Mouse (Mus musculus) kidney, postnatal 14 days (tissue): ENCODE results near the gene Tmem184b.

Experiments used
- DNase-seq: peaks from one replicate; pipeline ENCODE4 v3.0.0; 2022; ENCODE audit warnings: mixed read lengths

Gene Tmem184b

GRCm38 (mm10) chr15:79395281-79395680, 8.1 kb downstream of the Tmem184b start:
- no peak for DNase-seq

GRCm38 (mm10) chr15:79394842-79395241, 8.5 kb downstream of the Tmem184b start:
- DNase-seq: no peak

DNA sequence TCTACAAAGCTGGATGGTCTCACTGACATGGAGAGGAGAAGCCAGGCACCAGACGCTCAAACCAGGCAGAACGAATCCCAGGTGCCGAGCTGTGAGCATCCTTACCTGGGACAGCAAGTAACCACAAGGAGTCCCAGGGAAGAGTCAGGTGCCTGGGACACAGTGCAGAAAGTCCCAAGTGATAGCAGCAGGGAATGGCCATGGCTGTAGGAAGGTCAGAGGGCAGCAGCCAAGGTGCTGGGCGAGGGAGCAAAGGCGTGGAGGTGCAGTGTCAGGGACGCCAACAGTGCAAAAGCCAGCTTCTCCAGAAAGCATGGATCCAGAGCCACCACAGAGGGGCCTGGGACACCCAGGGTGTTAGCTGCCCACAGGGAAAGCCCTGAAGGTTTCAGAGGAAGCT, 10.3 kb downstream of the Tmem184b start:
- no peak for DNase-seq

GRCm38 (mm10) chr15:79392527-79392926, 10.8 kb downstream of the Tmem184b start:
- DNase-seq: no peak

GRCm38 (mm10) chr15:79391447-79392093, 11.8 kb downstream of the Tmem184b start:
- peak; percentile 86 for DNase-seq

DNA sequence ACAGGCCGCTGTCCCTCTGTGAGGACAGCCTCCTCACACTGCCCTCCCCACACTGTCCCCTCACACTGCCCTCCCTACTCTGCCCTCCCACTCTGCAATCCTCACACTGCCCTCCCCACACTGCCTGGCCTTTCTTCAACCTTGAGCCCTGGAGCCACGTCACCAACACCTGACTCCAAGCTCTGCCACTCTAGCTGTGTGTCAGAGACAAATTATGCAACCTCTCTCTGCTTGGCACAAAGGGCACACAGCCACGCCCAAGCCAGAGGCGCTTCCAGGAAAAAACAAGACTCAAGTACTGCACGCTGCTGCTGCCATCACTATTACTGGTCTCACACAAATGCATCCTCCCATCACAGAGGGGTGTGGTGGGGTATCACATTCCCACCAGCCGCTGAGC, 12.9 kb downstream of the Tmem184b start:
- DNase-seq: peak; percentile 58

DNA sequence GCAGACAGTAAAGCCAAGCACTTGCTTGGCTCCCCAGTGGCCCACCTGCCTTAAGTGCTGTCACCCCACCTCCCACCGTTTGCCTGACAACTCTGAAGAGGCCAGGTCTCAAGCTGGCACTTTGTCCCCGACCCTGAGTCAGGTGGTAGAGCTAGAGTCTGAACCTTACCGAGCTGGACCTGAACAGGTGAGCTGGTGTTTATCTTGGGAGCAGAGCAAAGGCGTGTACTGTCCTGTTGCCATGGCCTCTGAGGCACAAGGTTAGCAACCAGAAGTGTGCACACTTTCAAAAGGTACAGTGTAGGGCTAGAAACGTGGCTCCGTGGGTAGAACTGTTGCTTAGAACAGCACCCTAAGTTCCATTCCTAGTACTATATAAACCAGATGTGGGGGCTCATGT, 15.2 kb downstream of the Tmem184b start:
- no peak for DNase-seq

DNA sequence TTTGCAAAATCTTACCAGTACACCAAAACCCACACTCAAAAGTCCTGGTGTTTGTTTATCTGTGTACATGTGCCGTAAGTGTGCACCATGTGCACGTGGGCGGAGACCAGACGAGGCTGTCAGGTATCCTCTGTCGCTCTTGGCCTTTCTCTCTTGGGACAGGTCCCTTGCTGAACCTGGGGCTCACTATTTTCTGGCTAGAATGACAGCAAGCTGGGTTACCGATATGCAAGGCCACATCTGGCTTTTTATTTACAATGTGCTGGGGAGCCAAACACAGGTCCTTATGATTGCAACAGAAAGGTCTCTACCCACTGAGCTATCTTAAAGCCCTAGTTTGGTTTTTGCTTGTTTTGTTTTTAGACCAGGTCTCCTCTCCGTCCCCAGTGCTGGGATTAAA, 15.8 kb downstream of the Tmem184b start:
- no peak for DNase-seq

- DNase-seq: no peak
Measured at GRCm38 (mm10) chr15:79387081-79387480, 16.3 kb downstream of the Tmem184b start.

GRCm38 (mm10) chr15:79381644-79382043, 21.7 kb downstream of the Tmem184b start:
- no peak for DNase-seq

GRCm38 (mm10) chr15:79380468-79381444, 22.6 kb downstream of the Tmem184b start:
- DNase-seq: peak; percentile 74

DNA sequence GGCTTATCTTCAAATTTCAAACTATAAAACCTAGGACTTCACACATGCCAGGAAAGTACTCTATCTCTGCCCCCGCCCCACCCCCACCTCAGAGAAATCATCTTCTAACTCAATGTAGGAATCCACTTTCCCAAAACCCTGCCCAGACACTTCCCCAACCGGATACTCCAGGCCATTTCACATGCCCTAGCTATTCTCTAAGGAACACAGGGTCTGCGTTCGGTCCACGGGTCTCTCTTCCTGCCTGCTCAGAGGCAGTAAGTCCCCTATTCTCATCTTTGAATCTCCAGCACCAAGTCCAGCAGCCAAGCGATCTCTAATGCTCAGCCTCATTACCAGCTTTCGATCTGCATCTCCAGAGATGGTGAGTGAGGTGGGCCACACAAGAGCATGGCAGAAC, 23.7 kb downstream of the Tmem184b start:
- no peak for DNase-seq

DNA sequence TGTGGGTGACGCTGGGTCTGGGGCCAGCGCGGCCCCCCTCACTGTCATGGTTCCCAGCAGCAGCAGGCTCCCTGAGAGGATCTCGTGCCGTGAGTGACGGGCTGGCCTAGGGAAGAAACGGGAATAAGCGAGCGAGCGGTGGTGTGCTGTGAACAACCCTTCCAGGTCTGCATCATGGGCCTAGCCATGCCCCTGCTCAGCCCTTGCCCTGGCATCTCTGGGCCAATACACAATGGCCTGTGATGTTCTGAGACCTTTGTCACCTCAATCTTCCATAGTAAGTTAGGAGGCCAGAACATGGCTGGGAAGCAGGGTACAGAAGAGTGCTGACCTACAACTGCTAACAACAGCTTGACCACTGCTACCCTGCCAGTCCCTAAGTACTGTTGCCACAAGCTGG, 24.8 kb downstream of the Tmem184b start:
- DNase-seq: no peak

GRCm38 (mm10) chr15:79377681-79378080, 25.7 kb downstream of the Tmem184b start:
- peak; percentile 79 for DNase-seq

DNA sequence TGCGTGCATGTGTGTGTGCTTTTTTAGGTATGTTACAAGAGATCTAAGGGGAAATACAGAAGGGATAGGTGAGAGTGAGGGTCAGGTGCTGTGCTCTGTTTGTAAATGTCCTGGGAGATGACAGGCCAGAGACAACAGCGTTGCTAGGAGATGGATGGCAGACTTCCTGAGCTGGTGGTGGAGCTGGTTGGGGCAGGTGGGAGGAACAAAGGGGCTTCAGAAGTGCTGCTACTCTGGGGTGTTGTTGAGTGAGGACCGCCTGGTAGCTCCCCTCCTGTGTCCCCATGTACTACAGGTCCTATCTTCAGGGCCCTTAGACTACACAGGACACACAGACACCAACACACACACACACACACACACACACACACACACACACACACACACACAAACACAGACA, 28.6 kb downstream of the Tmem184b start:
- DNase-seq: no peak

DNA sequence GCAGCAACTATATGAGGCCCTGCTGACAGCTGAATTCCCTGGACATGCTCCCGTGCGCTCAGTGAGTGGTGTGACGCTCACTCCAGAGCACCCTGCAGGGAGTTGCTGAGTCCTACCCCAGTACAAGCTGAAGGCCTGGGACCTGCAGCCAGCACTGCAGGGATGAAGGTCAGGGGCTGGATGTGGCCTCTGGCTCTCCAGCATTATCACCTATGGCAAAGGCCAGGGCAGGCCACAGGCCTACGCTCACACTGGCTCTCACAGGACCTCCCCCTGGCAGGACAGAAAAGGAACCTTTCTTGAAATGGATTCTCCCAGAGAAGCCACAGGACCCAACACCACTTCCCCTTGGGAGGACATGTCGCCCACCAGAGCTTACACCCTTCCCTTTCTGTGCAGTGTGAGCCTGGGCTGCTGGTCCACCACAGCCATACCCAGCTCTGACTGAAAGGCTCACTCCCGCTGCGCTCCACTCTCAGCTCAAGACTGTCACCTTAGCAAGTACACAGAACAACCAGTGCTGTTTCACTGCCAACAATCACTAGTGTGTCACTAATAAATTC, 33.0 kb downstream of the Tmem184b start:
- no peak for DNase-seq

DNA sequence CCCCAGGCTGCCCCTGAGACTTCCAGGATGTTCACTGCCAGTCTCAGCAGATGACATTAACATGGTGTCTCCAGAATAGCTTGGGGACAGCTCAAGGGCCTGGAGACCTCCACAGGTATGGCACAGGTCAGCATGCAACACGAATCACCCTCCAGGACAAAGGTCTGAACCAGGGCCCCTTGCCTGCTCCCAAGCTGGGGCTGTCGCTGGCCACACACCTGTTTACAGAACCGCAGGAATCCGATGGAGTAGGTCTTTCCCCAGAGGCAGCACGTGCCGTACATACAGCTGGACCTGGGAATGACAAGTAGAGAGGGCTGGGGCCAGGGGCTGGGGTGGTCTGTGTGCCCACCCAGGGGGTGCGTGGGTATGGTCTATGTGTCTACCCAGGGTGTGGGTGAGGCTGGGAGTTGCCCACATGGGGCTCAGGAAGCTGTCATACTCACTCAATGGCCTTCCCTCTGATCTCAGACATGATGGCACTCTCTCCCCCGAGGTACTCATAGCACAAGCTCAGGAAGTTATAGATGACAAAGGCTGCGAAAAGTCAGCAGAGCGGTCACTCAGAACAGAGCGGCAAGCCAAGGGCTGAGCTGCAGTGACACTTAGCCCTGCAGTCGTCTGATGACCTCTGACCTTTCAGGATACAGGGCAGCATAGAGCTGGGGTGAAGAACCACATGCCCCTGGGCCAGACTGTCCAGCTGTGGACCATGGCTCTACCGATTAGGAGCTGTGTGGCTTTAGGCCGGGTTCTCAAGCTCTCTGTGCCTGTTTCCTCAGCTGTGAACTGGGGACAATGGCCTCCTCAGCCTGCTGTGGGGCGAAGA, 33.7 kb downstream of the Tmem184b start:
- DNase-seq: no peak

GRCm38 (mm10) chr15:79368861-79369440, 34.4 kb downstream of the Tmem184b start:
- no peak for DNase-seq

DNA sequence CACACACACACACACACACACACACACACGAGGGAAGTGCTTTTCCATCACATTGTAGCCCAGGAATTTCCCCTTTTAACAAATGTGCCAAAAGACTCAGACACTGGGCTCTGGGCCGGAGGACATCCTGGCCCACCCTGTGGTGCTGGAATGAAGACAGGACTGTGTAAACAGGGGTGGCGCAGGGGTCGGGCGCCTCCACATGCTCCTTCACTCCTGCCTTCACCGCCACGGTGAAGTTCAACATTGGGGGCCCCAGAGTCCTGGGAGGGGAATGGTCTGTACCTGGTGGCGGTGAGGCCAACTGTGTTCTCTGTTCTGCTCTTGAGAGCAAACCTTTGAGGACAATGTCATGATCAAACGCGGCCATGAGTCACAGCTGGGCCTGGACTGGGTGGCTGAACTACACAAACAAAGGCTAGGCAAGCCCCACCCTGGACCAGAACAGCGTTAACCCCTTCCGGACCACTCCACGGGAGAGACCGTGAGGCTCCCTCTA, 35.0 kb downstream of the Tmem184b start:
- DNase-seq: peak; percentile 61

GRCm38 (mm10) chr15:79366402-79366801, 37.0 kb downstream of the Tmem184b start:
- no peak for DNase-seq

DNA sequence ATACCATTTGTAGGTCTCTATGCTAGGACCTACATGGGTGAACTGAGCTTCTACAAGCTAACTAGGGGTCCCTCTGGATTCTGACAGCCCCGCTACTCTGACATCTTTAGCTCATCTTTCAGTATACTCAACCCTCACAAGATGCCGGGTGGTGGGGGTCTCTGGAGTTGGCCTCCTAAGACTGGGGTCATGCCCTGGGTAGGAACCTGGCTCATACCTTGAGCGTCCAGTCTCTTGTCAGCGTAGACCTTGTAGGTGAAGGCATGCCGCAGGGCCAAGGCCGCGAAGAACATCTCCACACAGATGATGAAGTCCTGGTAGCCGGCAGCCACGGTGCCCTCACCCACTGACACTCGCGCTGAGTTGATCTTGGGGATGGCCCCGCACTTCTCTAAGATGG, 38.3 kb downstream of the Tmem184b start:
- no peak for DNase-seq

DNA sequence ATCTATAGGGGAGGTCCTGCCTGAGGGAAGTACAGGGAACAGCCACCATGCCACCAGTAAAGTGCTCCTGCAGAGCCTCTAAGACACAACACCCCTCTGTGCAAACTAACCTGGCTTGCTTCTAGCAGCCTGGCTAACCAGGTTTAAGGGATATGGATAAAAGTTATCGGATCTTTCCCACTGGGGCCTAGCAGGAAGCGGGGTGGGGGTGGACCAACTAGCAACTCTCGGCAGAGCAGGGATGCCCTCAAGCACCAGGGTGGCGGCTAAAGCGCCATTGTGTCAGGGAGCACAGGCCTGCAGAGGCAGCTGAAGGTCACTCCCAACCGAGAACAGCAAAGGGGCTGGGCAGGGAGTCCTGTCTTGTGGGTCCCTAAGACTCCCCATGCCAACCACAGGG, 39.2 kb downstream of the Tmem184b start:
- no peak for DNase-seq
